Mouse (Mus musculus) liver, embryonic 15.5 days (tissue): ENCODE results near the gene Gm20388. TPM values are rescaled to one million over a fixed set of nuclear protein-coding genes. Genes with fewer than 3 reads are reported as not detected.

Experiments
- ATAC-seq: fragments of 200-750 bp; cut with Nextera tagmentation; 2 replicates; pipeline ENCODE4 v1.8.0; 2017; ENCODE audit warnings: moderate number of reproducible peaks, mild to moderate bottlenecking, moderate library complexity; ENCODE audit not compliant: insufficient read depth
- H3K27ac ChIP-seq: fragments of 300-500 bp; sonication (generic); replicated peaks from 2 replicates; pipeline ENCODE4 v1.5.1; 2015; ENCODE audit warnings: mild to moderate bottlenecking, inconsistent platforms
- H3K27me3 ChIP-seq: fragments of 300-500 bp; sonication (generic); 2 replicates; pipeline ENCODE4 v1.6.1; 2015; ENCODE audit warnings: mild to moderate bottlenecking, inconsistent platforms
- H3K36me3 ChIP-seq: fragments of 300-500 bp; sonication (generic); replicated peaks from 2 replicates; pipeline ENCODE4 v1.6.1; 2015; ENCODE audit warnings: moderate library complexity, mild to moderate bottlenecking, inconsistent platforms
- H3K4me1 ChIP-seq: fragments of 300-500 bp; sonication (generic); replicated peaks from 2 replicates; pipeline ENCODE4 v1.6.1; 2015; ENCODE audit warnings: inconsistent platforms
- H3K4me2 ChIP-seq: fragments of 300-500 bp; sonication (generic); 2 replicates; pipeline ENCODE4 v1.6.1; 2015; ENCODE audit warnings: moderate library complexity, mild to moderate bottlenecking, inconsistent platforms
- H3K4me3 ChIP-seq: fragments of 300-500 bp; sonication (generic); replicated peaks from 2 replicates; pipeline ENCODE4 v1.5.1; 2015; ENCODE audit warnings: mild to moderate bottlenecking, inconsistent platforms
- H3K9ac ChIP-seq: fragments of 300-500 bp; sonication (generic); 2 replicates; pipeline ENCODE4 v1.6.1; 2015; ENCODE audit warnings: moderate library complexity, mild to moderate bottlenecking, inconsistent platforms
- H3K9me3 ChIP-seq: fragments of 300-500 bp; sonication (generic); replicated peaks from 2 replicates; pipeline ENCODE4 v1.6.1; 2016; ENCODE audit warnings: inconsistent platforms
- WGBS: fragments of 180-500 bp; shearing (Covaris S2); methylation state at CpG from one replicate; pipeline ENCODE4 v1.1.7; 2015; ENCODE audit warnings: mixed read lengths; ENCODE audit not compliant: insufficient replicate concordance; 5-methylcytosine and 5-hydroxymethylcytosine counted together
- polyA plus RNA-seq: library from polyadenylated mRNA; unstranded; fragments of >200 nt; fragmentation: Nextera tagmentation; extraction: Ambion mirVana; gene quantifications from 2 replicates; pipeline ENCODE4 v1.2.1, GENCODE M21; 2015

Gm20388 gene
- polyA plus RNA-seq, 1 experiment from 2014 or later: not detected

DNA sequence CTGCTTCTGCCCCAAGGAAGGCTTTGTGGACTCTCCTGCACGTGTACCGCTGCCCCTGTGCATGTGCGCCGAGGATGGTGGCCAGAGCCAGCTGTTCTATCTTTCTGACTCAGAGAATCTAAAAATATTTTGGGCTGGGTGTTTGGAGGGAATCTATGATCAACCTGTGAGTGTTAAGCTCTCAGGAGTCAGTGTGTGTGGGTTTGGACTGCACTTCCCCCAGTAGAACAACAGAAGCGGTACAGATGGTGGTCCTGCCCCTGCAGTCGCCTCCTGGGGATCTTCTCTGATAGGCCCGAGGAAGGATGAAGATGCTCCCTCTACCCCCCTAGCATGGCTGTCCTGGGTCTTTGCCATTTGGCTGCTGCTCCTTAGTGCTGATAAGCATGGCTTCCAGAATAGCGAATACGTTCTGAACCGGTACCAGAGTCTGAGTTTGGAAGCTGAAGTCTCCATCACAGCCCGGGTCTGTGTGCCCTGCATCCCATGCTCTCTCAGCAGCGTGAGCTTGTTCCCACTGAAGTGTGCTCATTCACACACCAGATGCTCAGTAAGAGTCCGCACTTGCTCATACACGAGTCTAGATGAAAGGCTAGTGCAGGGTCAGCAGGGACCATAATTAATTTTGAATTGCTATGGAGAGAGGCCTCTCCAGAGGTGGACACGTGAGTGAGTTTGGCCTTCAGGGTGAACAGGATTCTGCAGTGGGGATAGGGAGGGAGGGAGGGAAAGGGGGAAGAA is 233.4 kb downstream of the Gm20388 start:
- no peak for ATAC-seq
- Histone ChIP-seq H3K9ac (no peak overlapping the region), H3K9me3 (no peaks in the 10 kb centered on the region), H3K4me3 (no peak overlapping the region), H3K36me3 (no peaks in the 10 kb centered on the region), H3K27ac (no peak overlapping the region), H3K4me2 (no peak overlapping the region), H3K4me1 (no peaks in the 10 kb centered on the region), H3K27me3 (peaks cover 5% of the 10 kb centered on the region; the same call in 1 of the 2 replicates)
- WGBS: 64% methylated on average over 15 of the region's 15 CpGs

GRCm38 (mm10) chr8:120144652-120145301 is 234.1 kb downstream of the Gm20388 start:
- WGBS: 36% methylated on average over 12 of the region's 12 CpGs
- peaks cover 7% of the 10 kb centered on the region; the same call in 1 of the 2 replicates for H3K27me3 ChIP-seq
- H3K9ac ChIP-seq: no peak overlapping the region
- ATAC-seq: no peak
- H3K9me3 ChIP-seq: no peaks in the 10 kb centered on the region
- H3K4me2 ChIP-seq: no peak overlapping the region
- H3K4me3 ChIP-seq: no peak overlapping the region
- H3K36me3 ChIP-seq: no peaks in the 10 kb centered on the region
- H3K4me1 ChIP-seq: no peaks in the 10 kb centered on the region
- no peak overlapping the region for H3K27ac ChIP-seq

DNA sequence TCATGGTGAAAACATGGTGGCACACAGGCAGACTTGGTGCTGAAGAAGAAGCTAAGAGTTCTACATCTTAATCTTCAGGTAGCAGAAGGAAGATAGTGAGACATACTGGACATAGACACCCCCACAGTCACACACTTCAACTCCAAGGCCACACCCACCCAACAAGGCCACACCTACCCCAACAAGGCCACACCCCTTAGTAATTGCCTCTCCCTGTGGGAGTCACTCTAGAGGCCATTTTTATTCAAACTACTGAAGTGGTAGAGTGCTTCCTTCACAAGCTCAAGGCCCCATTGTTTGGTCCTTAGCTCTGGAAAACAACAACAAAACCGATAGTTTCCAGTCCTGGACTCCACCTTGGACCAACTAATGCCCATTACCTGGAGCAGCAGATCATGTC is 235.4 kb downstream of the Gm20388 start:
- no peak overlapping the region for H3K27ac ChIP-seq
- H3K27me3 ChIP-seq: peaks cover 10% of the 10 kb centered on the region; the same call in 1 of the 2 replicates
- no peak overlapping the region for H3K4me3 ChIP-seq
- no peaks in the 10 kb centered on the region for H3K4me1 ChIP-seq
- H3K36me3 ChIP-seq: no peaks in the 10 kb centered on the region
- H3K9me3 ChIP-seq: no peaks in the 10 kb centered on the region
- 63% methylated on average over 1 of the region's 1 CpGs for WGBS
- ATAC-seq: no peak
- H3K4me2 ChIP-seq: no peak overlapping the region
- H3K9ac ChIP-seq: no peak overlapping the region

DNA sequence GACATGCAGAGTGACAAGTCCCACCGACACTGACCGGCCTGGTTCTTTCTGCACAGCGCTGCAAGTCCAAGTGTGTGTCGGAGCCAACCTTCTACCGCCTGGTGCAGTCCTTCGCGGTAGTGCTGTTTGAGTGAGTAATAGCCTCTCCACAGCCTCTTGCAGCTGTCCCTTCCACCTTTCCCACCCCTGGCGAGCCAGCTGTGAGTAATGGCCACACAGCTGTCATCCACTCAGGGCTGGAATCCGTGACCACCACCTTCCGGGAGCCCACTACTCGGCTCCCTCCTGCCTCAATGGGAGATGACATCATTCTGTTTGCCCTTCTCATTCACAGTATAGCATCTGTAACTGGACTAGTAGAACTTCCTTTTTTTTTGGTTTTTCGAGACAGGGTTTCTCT is 239.4 kb downstream of the Gm20388 start:
- WGBS: 40% methylated on average over 12 of the region's 12 CpGs
- H3K9me3 ChIP-seq: no peaks in the 10 kb centered on the region
- no peak for ATAC-seq
- no peak overlapping the region for H3K27ac ChIP-seq
- peaks cover 4% of the 10 kb centered on the region; the same call in 1 of the 2 replicates for H3K27me3 ChIP-seq
- no peaks in the 10 kb centered on the region for H3K4me1 ChIP-seq
- H3K36me3 ChIP-seq: no peaks in the 10 kb centered on the region
- no peak overlapping the region for H3K4me2 ChIP-seq
- H3K9ac ChIP-seq: no peak overlapping the region
- H3K4me3 ChIP-seq: no peak overlapping the region

- Histone ChIP-seq H3K4me3 (no peak overlapping the region), H3K27ac (no peak overlapping the region), H3K27me3 (peaks cover 4% of the 10 kb centered on the region; the same call in 1 of the 2 replicates), H3K4me2 (no peak overlapping the region), H3K36me3 (no peaks in the 10 kb centered on the region), H3K4me1 (no peaks in the 10 kb centered on the region), H3K9me3 (no peaks in the 10 kb centered on the region), H3K9ac (no peak overlapping the region)
- no peak for ATAC-seq
- 60% methylated on average over 9 of the region's 9 CpGs for WGBS
Observed at GRCm38 (mm10) chr8:120151151-120151550, 240.5 kb downstream of the Gm20388 start.

DNA sequence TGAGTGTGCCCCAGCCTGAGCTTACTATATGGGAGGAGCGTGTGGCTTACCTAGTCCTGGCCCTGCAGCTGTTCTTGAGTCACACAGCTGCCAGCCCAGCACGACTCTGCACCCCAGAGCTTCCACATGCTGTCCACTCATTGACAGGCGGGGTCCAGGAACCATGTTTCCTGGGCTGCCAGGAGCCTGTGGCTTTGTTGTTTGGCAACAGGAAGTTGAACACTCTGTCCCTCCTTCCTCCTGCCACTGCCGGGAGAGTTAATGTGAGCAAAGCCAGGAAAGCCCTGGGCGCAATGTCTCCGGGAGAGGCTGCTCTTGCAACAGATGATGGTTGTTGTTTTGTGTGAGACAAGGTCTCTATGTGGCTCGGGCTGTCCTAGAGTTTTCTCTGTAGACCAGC is 242.0 kb downstream of the Gm20388 start:
- WGBS: 20% methylated on average over 7 of the region's 7 CpGs
- Histone ChIP-seq H3K27ac (no peak overlapping the region), H3K4me3 (no peak overlapping the region), H3K9ac (no peak overlapping the region), H3K4me2 (peak overlapping the region; percentile 13; the same call in 1 of the 2 replicates), H3K36me3 (no peaks in the 10 kb centered on the region), H3K27me3 (peaks cover 4% of the 10 kb centered on the region; the same call in 1 of the 2 replicates), H3K9me3 (no peaks in the 10 kb centered on the region), H3K4me1 (no peaks in the 10 kb centered on the region)
- no peak; the same call in 1 of the 2 replicates for ATAC-seq

GRCm38 (mm10) chr8:120160366-120160765 is 249.7 kb downstream of the Gm20388 start:
- no peak overlapping the region for H3K4me3 ChIP-seq
- no peak overlapping the region for H3K9ac ChIP-seq
- no peak overlapping the region for H3K27ac ChIP-seq
- no peak overlapping the region for H3K4me2 ChIP-seq
- H3K4me1 ChIP-seq: 0 out of 2 replicates have a peak, but pooled peaks cover 2% of the 10 kb centered on the region
- H3K9me3 ChIP-seq: no peaks in the 10 kb centered on the region
- 60% methylated on average over 8 of the region's 8 CpGs for WGBS
- H3K36me3 ChIP-seq: no peaks in the 10 kb centered on the region
- H3K27me3 ChIP-seq: peaks cover 5% of the 10 kb centered on the region
- no peak for ATAC-seq

GRCm38 (mm10) chr8:120161658-120162403 is 251.2 kb downstream of the Gm20388 start:
- Histone ChIP-seq H3K9me3 (no peaks in the 10 kb centered on the region), H3K4me2 (no peak overlapping the region), H3K9ac (no peak overlapping the region), H3K36me3 (no peaks in the 10 kb centered on the region), H3K4me3 (no peak overlapping the region), H3K27me3 (peaks cover 13% of the 10 kb centered on the region), H3K4me1 (0 out of 2 replicates have a peak, but pooled peaks cover 2% of the 10 kb centered on the region), H3K27ac (no peak overlapping the region)
- WGBS: 56% methylated on average over 16 of the region's 16 CpGs
- ATAC-seq: no peak

DNA sequence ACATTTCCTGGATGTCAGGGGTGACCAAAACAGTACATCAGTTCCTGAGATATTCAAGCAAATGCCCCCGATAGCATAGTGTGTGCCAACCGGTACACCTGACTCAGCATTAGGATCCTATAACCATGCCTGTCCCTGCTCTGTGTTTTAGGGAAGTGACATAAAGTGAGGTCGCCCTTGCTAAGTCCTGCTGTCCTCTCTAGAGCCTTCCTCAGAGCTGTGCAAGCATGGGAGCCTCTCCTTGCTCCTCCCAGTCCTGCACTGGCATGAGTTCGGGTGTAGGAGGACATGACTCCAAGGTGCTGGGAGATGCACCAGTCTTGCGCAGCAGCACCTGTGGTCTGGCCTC is 251.7 kb downstream of the Gm20388 start:
- no peak overlapping the region for H3K4me3 ChIP-seq
- H3K36me3 ChIP-seq: no peaks in the 10 kb centered on the region
- H3K9ac ChIP-seq: no peak overlapping the region
- no peak overlapping the region for H3K4me2 ChIP-seq
- ATAC-seq: no peak
- H3K27ac ChIP-seq: no peak overlapping the region
- H3K4me1 ChIP-seq: 0 out of 2 replicates have a peak, but pooled peaks cover 2% of the 10 kb centered on the region
- no peaks in the 10 kb centered on the region for H3K9me3 ChIP-seq
- 42% methylated on average over 5 of the region's 5 CpGs for WGBS
- peaks cover 19% of the 10 kb centered on the region for H3K27me3 ChIP-seq

- H3K4me2 ChIP-seq: no peak overlapping the region
- H3K9me3 ChIP-seq: no peaks in the 10 kb centered on the region
- WGBS: 46% methylated on average over 8 of the region's 8 CpGs
- ATAC-seq: no peak
- 0 out of 2 replicates have a peak, but pooled peaks cover 2% of the 10 kb centered on the region for H3K4me1 ChIP-seq
- no peak overlapping the region for H3K27ac ChIP-seq
- H3K9ac ChIP-seq: no peak overlapping the region
- no peak overlapping the region for H3K4me3 ChIP-seq
- H3K36me3 ChIP-seq: no peaks in the 10 kb centered on the region
- peaks cover 27% of the 10 kb centered on the region for H3K27me3 ChIP-seq
Observed at GRCm38 (mm10) chr8:120163376-120163775, 252.7 kb downstream of the Gm20388 start.

DNA sequence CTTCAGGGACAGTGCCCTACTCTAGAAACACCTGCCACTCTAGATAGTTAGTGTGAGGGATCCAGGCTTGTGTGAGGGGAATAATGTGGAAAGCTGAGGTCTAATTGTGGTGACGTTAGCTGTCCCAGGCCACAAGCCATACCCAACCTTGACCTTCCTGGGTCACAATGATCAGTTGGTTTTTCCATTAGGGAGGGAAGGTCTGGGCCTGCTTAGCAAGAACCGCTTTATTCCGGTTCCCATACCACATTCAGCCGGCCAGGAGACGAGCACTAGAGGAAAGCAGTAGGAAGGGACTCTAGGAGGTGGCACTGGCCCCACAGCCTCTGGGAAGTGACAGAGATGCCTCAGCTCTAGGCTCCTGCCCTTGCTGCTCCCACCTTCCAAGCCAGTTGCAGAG is 253.4 kb downstream of the Gm20388 start:
- no peak overlapping the region for H3K27ac ChIP-seq
- ATAC-seq: no peak
- no peak overlapping the region for H3K4me3 ChIP-seq
- H3K9ac ChIP-seq: no peak overlapping the region
- H3K9me3 ChIP-seq: no peaks in the 10 kb centered on the region
- peaks cover 33% of the 10 kb centered on the region for H3K27me3 ChIP-seq
- H3K4me1 ChIP-seq: 0 out of 2 replicates have a peak, but pooled peaks cover 2% of the 10 kb centered on the region
- 72% methylated on average over 5 of the region's 5 CpGs for WGBS
- H3K4me2 ChIP-seq: no peak overlapping the region
- H3K36me3 ChIP-seq: no peaks in the 10 kb centered on the region
